Mouse (Mus musculus) midbrain, embryonic 16.5 days (tissue): ENCODE data around the gene Traf3. TPM values are rescaled to one million over a fixed set of nuclear protein-coding genes. Genes with fewer than 3 reads are reported as not detected.

ENCODE experiments used
- ATAC-seq: fragments of 200-750 bp; cut with Nextera tagmentation; 2 replicates; pipeline ENCODE4 v1.8.0; 2017; ENCODE audit warnings: moderate TSS enrichment
- H3K27ac ChIP-seq: fragments of 300-500 bp; sonication (generic); 2 replicates; pipeline ENCODE4 v1.5.1; 2014; ENCODE audit warnings: mild to moderate bottlenecking, low read length, mixed read lengths
- H3K27me3 ChIP-seq: fragments of 300-500 bp; sonication (generic); 2 replicates; pipeline ENCODE4 v1.6.1; 2014; ENCODE audit warnings: low read depth, low read length, mixed read lengths; ENCODE audit not compliant: control insufficient read depth, insufficient read depth
- H3K36me3 ChIP-seq: fragments of 300-500 bp; sonication (generic); 2 replicates; pipeline ENCODE4 v1.6.1; 2014; ENCODE audit warnings: mild to moderate bottlenecking, low read length, moderate library complexity, mixed read lengths; ENCODE audit not compliant: control insufficient read depth, insufficient read depth
- H3K4me1 ChIP-seq: fragments of 300-500 bp; sonication (generic); 2 replicates; pipeline ENCODE4 v1.6.1; 2014; ENCODE audit warnings: mild to moderate bottlenecking, low read length, mixed read lengths; ENCODE audit not compliant: control insufficient read depth, insufficient read depth
- H3K4me2 ChIP-seq: fragments of 300-500 bp; sonication (generic); 2 replicates; pipeline ENCODE4 v1.6.1; 2014; ENCODE audit warnings: mild to moderate bottlenecking, low read length, mixed read lengths
- H3K4me3 ChIP-seq: fragments of 300-500 bp; sonication (generic); 2 replicates; pipeline ENCODE4 v1.5.1; 2014; ENCODE audit warnings: low read depth, mild to moderate bottlenecking, low read length, moderate library complexity, mixed read lengths
- H3K9ac ChIP-seq: fragments of 300-500 bp; sonication (generic); 2 replicates; pipeline ENCODE4 v1.6.1; 2014; ENCODE audit warnings: low read depth, low read length, mixed read lengths
- H3K9me3 ChIP-seq: fragments of 300-500 bp; sonication (generic); replicated peaks from 2 replicates; pipeline ENCODE4 v1.6.1; 2014; ENCODE audit warnings: mild to moderate bottlenecking, low read length, mixed read lengths; ENCODE audit not compliant: control insufficient read depth, poor library complexity, severe bottlenecking
- WGBS: fragments of 180-500 bp; shearing (Covaris S2); extraction: QIAGEN DNeasy Blood & Tissue Kit; methylation state at CpG from one replicate; pipeline ENCODE4 v1.1.7; 2014; 5-methylcytosine and 5-hydroxymethylcytosine counted together
- polyA plus RNA-seq: library from polyadenylated mRNA; unstranded; fragments of >200 nt; fragmentation: Nextera tagmentation; extraction: Ambion mirVana; gene quantifications from 2 replicates; pipeline ENCODE4 v1.2.1, GENCODE M21; 2015

Gene Traf3
- polyA plus RNA-seq, 1 experiment from 2014 or later, result 17.4 TPM

DNA sequence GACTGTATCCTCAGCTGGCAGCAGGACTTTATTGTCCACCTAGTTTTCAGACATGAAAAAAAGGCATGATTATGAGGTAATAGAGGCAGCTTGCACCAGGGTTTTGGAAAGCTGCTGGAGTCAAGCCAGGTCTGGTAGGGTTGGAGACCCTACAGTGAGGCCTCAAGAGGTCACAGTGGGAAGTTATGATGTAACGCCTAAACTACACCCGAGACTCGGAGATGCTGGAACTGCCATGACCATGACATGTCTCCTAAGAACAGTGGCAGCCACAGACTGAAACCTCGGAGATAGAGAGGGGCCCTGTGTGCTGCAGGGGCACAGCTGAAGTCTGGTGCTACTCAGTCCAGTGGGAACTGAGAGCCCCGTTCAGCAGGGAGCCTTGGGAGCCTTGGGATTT is 18.3 kb downstream of the Traf3 start, which contains the start of gene 4930595D18Rik:
4930595D18Rik (minus strand) TSS at position 16 of the 400 bp plus-strand sequence.
- WGBS, result 79% methylated on average over 5 of the region's 5 CpGs

DNA sequence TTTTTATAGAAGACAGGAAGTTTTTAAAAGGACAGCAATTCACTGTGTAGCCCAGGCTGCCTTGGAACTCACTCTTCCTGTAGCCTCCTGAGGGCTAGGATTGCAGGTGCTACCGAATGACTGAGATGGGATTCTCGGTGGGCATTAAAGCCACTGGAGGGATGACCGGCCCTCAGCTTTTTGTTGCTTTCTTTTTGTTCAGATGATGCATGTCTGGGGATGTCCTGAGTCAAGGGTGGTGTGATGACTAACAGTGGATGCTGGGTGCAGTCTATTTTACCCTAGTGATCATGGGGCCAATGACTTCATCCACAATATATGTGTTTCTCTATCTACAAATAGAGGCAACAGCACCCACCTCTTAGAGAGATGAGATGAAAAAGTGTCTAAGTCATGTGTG is 20.8 kb downstream of the Traf3 start:
- no peak for ATAC-seq
- 87% methylated on average over 3 of the region's 3 CpGs for WGBS

More for the DNA sequence above, 18.3 kb downstream of the Traf3 start, which contains the start of gene 4930595D18Rik:
- no peak within 1 kb of the TSS for H3K4me2 ChIP-seq
- no peaks in the 10 kb centered on the region for H3K27me3 ChIP-seq
- no peak for ATAC-seq
- H3K4me3 ChIP-seq, result no peak within 1 kb of the TSS
- no peaks in the 10 kb centered on the region for H3K36me3 ChIP-seq
- no peaks in the 10 kb centered on the region for H3K4me1 ChIP-seq
- no peaks in the 10 kb centered on the region for H3K9me3 ChIP-seq
- H3K27ac ChIP-seq, result no peak within 1 kb of the TSS
- no peak within 1 kb of the TSS for H3K9ac ChIP-seq

DNA sequence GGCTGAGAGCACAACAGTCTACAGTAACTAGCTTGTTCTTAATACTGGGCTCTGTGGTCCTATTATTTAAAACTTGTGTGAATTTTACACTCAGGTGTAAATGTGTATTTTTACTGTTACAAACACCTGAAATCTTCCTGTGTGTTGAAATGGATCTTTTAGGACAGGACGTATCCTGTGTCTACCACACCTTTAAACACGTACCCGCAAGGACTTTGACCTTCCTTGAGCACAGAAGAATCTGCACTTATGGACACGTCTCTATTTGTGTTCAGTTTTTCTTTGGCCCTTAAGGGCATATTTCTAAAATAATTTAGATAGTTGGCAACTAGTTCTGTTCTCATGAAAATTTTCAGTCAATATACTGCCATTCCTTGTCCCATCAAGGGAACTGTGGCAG is 22.1 kb downstream of the Traf3 start:
- WGBS, result 94% methylated on average over 4 of the region's 4 CpGs
- Histone ChIP-seq H3K4me3 (no peak overlapping the region), H3K36me3 (no peaks in the 10 kb centered on the region; the same call in 1 of the 2 replicates), H3K4me2 (no peak overlapping the region), H3K27ac (no peak overlapping the region), H3K9ac (no peak overlapping the region), H3K9me3 (no peaks in the 10 kb centered on the region), H3K27me3 (no peaks in the 10 kb centered on the region), H3K4me1 (peaks cover 2% of the 10 kb centered on the region)
- no peak for ATAC-seq

More for the DNA sequence above, 20.8 kb downstream of the Traf3 start:
- H3K4me3 ChIP-seq, result no peak overlapping the region
- no peak overlapping the region for H3K9ac ChIP-seq
- no peak overlapping the region for H3K27ac ChIP-seq
- H3K27me3 ChIP-seq, result no peaks in the 10 kb centered on the region
- H3K4me2 ChIP-seq, result no peak overlapping the region
- no peaks in the 10 kb centered on the region for H3K9me3 ChIP-seq
- no peaks in the 10 kb centered on the region; the same call in 1 of the 2 replicates for H3K36me3 ChIP-seq
- H3K4me1 ChIP-seq, result no peaks in the 10 kb centered on the region; the same call in 1 of the 2 replicates

DNA sequence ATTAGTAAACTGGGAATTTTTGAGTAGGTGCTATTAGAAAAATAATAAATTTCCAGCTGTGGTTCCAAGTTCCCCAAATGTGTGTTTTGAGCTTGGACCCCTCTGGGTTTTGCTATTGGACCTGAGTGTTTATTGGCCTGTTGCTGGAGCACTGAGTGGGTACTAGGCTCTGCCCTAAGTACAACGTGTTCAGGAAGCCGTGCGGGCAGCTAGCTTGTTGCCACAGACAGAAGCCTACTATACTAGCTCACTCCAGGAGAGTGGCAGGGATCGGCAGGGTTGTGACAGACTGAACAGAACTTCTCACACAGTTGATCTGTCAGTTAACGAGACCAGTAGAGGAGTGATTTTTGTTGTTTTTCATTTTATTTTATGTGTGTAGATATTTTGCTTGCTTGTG is 24.2 kb downstream of the Traf3 start:
- Histone ChIP-seq H3K9ac (no peak overlapping the region), H3K27ac (no peak overlapping the region), H3K27me3 (no peaks in the 10 kb centered on the region), H3K4me3 (no peak overlapping the region), H3K9me3 (no peaks in the 10 kb centered on the region), H3K4me2 (no peak overlapping the region), H3K4me1 (peaks cover 11% of the 10 kb centered on the region), H3K36me3 (no peaks in the 10 kb centered on the region; the same call in 1 of the 2 replicates)
- no peak for ATAC-seq
- 90% methylated on average over 5 of the region's 5 CpGs for WGBS

DNA sequence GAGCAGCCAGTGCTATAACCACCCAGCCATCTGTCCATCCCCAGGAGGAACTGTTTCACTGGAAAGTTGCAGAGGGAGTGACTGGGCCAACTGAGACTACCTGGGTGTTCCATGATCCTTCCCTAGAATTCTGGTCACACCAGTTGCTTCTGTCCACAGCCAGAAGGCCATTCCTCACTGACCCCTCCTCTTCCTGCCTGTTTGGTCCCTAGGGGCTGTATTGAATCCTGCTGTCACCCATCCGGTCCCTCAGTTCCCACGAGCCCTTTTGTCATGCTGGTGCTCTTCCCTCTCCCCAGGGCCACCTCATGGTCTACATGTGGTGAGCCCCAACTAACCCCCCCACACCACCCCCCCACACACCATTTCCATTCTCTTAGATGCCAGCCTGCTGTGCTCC is 24.7 kb downstream of the Traf3 start:
- Histone ChIP-seq H3K4me3 (no peak overlapping the region), H3K27me3 (no peaks in the 10 kb centered on the region), H3K9me3 (no peaks in the 10 kb centered on the region), H3K36me3 (no peaks in the 10 kb centered on the region; the same call in 1 of the 2 replicates), H3K9ac (no peak overlapping the region), H3K4me1 (peaks cover 11% of the 10 kb centered on the region), H3K4me2 (no peak overlapping the region), H3K27ac (no peak overlapping the region)
- WGBS, result 65% methylated on average over 2 of the region's 2 CpGs
- ATAC-seq, result no peak

DNA sequence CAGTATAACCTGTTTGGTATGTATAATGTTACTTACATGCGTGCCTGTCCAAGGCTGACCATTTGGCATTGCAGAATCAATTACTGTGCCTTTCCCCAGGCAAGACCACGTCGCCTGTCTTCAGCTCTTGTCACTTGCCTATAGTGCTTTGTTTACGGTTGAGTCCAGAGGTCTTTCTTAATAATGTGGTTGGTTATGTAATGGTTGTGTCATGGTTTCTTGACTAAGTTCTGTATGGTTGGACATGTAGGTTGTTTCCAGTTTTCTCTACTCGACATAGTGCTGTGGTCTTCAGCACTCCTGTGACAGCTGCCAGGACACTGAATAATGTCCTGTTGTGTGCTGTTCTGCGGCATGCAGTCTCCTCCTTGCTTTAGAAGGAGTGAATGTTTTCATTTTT is 26.6 kb downstream of the Traf3 start:
- H3K9me3 ChIP-seq, result no peaks in the 10 kb centered on the region
- H3K4me2 ChIP-seq, result no peak overlapping the region
- 82% methylated on average over 6 of the region's 6 CpGs for WGBS

DNA sequence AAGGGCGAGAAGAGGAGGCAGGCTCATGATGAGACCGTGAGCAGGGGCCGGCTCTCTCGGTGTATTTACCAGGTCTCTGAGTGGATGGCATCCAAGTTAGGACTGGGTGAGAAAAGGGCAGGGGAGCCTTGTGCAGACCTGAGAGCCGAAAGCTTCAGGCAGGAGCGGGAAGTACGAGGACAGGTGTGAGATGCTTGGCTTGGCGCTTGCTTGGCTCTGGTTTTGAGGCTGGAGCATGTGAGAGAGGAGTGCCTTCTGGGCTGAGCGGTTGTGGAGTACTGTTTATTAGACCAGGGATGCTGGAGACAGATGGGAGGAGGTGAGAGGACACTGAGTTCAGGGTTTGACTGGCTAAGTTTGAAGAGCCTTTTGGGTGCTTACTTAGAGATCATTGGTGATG is 27.2 kb downstream of the Traf3 start:
- H3K36me3 ChIP-seq, result no peaks in the 10 kb centered on the region; the same call in 1 of the 2 replicates
- H3K27me3 ChIP-seq, result no peaks in the 10 kb centered on the region
- H3K4me1 ChIP-seq, result peaks cover 11% of the 10 kb centered on the region
- no peak overlapping the region for H3K9ac ChIP-seq
- ATAC-seq, result no peak
- H3K4me2 ChIP-seq, result no peak overlapping the region
- no peaks in the 10 kb centered on the region for H3K9me3 ChIP-seq
- no peak overlapping the region for H3K4me3 ChIP-seq
- H3K27ac ChIP-seq, result no peak overlapping the region
- 75% methylated on average over 9 of the region's 9 CpGs for WGBS

More for the DNA sequence above, 26.6 kb downstream of the Traf3 start:
- Histone ChIP-seq H3K4me1 (peaks cover 11% of the 10 kb centered on the region), H3K36me3 (no peaks in the 10 kb centered on the region; the same call in 1 of the 2 replicates), H3K27me3 (no peaks in the 10 kb centered on the region), H3K27ac (no peak overlapping the region), H3K4me3 (no peak overlapping the region), H3K9ac (no peak overlapping the region)
- no peak for ATAC-seq

DNA sequence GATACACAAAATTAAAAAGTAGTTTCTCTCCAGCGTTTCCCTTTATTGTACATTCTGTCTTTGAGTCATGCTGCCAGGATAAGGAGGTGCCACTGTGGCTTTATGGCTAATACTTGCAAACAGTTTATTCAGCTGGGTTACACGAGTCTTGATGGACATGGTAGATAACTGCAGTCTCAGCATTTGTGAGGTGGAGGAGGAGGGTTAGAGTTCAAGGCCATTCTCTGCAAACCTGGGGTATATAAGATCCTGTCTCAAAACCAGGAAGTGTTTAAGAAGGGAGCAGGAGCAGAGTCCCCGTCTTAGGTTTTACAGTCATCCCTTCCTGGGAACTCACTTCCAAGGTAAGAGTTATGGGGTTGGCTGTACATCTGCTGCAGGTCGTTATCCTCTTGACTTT is 30.4 kb downstream of the Traf3 start:
- H3K27me3 ChIP-seq, result no peaks in the 10 kb centered on the region
- no peaks in the 10 kb centered on the region for H3K36me3 ChIP-seq
- H3K9ac ChIP-seq, result no peak overlapping the region
- ATAC-seq, result no peak
- H3K4me3 ChIP-seq, result no peak overlapping the region
- WGBS, result 90% methylated on average over 4 of the region's 4 CpGs
- no peaks in the 10 kb centered on the region for H3K9me3 ChIP-seq
- H3K4me1 ChIP-seq, result peaks cover 11% of the 10 kb centered on the region
- H3K27ac ChIP-seq, result no peak overlapping the region
- H3K4me2 ChIP-seq, result no peak overlapping the region

DNA sequence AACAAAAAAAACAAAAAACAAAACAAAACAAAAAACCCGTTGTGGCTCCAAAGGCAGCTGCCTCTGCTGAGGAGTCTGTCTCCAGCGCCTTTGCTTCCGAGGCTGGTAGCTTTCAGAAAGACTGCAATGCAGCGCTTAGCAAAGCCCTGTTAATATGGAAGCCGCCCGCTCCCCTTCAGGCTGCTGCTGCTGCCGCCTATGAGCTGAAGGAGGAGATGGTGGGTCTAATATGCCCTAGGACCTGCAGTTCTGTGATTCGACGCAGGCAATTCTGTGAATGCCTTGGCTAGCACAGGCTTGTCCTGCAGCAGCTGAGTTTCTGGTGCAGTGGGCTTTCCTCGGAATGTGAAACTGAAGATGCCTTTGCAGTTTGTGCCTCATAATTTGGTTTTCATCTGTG is 36.9 kb downstream of the Traf3 start:
- H3K4me1 ChIP-seq, result peaks cover 21% of the 10 kb centered on the region
- H3K9ac ChIP-seq, result no peak overlapping the region
- no peak overlapping the region for H3K4me3 ChIP-seq
- H3K36me3 ChIP-seq, result no peaks in the 10 kb centered on the region
- no peak for ATAC-seq
- WGBS, result 38% methylated on average over 10 of the region's 10 CpGs
- no peak overlapping the region for H3K4me2 ChIP-seq
- H3K27me3 ChIP-seq, result no peaks in the 10 kb centered on the region
- no peaks in the 10 kb centered on the region for H3K9me3 ChIP-seq
- peak overlapping the region; percentile 9 for H3K27ac ChIP-seq
